Mouse (Mus musculus): Measurements from ENCODE around the gene Dmrt3. TPM values are rescaled to one million over a fixed set of nuclear protein-coding genes. Genes with fewer than 3 reads are reported as not detected.

The Dmrt3 gene
- polyA plus RNA-seq, 1 experiment from 2014 or later: 13.4 TPM

DNA sequence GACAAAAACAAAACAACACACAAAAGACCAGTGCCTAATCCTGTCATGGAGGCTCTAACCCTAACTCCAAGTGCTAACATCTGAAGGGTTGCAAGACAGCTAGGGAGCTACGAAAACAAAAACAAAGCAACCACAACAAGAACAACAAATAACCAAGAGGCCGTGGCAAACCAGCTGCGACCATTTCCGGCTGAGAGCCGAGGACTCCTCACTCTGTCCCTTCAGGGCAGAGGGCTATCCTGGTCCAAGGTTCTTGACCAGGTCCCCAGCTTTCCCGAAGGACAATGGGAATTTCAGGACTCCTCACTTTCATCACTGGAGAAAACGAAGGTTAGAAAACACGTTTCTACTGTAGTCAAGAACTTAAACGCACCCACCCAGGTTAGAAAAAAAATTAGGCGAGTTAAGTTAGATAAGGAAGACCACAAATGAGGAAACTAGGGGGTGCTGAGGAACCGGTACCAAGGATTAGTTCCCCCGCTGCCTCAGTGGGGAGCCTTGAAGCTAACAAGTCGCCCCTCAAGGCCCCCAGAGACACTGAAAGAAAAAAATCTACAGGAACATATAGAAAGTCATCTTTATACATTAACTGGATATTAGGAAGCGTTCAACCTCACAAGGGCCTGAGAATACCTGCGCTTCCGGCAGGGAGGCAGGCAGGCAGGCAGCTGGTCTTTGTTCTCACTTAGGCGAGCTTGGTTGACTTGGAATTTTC, 60.6 kb downstream of the Dmrt3 start:
- Histone ChIP-seq H3K9me3 (no peaks in the 10 kb centered on the region), H3K4me1 (peaks cover 49% of the 10 kb centered on the region), H3K27me3 (ENCODE audit: poor library complexity, severe bottlenecking) (peaks cover 100% of the 10 kb centered on the region), H3K36me3 (replicated peaks) (no peaks in the 10 kb centered on the region), H3K27ac (no peak overlapping the region), H3K4me3 (no peak overlapping the region)
- DNase-seq (ENCODE audit: extremely low spot score, low spot score): peak; percentile 29
- WGBS: under 1% methylated on average over 17 of the region's 17 CpGs

DNA sequence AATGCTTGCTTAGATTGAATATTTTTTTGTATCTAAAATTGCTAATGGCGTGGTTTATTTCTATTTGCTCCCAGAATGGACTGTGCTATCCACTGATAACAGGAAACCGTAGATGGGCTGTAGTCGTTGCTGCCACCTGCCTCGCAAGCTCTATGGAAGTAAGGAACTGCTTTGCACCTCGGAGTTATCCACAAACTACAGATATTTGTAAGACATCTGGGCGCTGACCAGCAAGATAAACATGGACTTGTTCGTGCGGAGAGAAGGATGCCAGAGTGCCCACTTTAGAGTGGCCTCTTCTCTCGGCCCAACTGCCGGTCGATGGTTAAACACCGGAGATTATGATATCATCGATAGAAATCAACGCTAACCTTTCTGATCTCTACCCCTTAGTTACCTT, 61.6 kb downstream of the Dmrt3 start:
- no peak overlapping the region for H3K27ac ChIP-seq
- WGBS: 1% methylated on average over 14 of the region's 14 CpGs
- H3K27me3 ChIP-seq (ENCODE audit: poor library complexity, severe bottlenecking): peaks cover 100% of the 10 kb centered on the region
- peaks cover 45% of the 10 kb centered on the region for H3K4me1 ChIP-seq
- peak overlapping the region; percentile 60 for H3K4me3 ChIP-seq
- no peak for DNase-seq (ENCODE audit: extremely low spot score, low spot score)
- no peaks in the 10 kb centered on the region for H3K9me3 ChIP-seq
- H3K36me3 ChIP-seq (replicated peaks): no peaks in the 10 kb centered on the region

DNA sequence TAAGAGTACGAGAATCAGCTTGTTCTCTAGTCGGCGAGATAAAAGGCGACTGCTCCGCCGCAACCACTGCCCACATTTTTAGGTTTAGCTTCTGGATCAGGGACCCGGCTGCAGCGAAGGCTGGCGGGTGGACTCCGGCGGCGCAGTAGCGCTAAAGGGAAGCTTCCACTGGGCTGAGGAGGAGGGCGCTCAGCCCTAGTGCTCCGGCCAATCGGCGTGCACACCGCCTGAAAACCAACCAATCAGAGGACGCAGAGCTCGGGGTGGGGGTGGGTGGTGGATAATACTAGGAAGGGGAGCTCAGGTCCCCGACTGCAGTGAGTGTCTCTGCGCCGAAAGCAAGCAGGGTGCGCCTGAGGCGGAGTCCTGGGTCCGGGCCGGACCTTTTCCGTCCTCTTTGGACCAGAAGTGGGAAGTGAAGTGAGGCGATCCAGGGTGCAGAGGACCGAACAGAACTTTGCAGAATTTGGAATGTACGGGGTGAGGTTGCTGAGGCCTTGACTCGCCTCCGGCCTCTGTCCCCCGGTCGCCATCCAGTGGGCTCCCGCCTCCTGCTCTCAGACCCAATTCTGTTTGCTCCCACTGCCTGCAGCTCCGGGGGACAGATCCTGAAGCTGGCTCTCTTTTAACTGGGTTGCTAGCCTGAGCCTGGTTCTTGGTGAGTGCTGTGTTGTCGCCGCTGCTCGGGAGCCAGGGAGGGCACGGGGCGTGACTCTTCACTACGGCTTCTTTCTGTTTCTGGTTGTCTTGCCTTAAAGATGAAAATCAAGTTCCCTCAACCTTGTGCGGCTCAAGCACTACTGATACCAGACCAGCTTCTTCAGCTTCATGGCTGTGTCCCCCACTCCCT, 62.2 kb downstream of the Dmrt3 start, which contains the start of gene Dmrt2:
TSS of gene Dmrt2 (plus strand) at position 311 of the 850 bp plus-strand sequence.
- peaks cover 43% of the 10 kb centered on the region for H3K4me1 ChIP-seq
- under 1% methylated on average over 44 of the region's 44 CpGs for WGBS
- no peaks in the 10 kb centered on the region for H3K36me3 ChIP-seq (replicated peaks)

More for the DNA sequence above, 62.2 kb downstream of the Dmrt3 start, which contains the start of gene Dmrt2:
- peak; percentile 90 for DNase-seq (ENCODE audit: extremely low spot score, low spot score)
- no peaks in the 10 kb centered on the region for H3K9me3 ChIP-seq
- peak within 1 kb of the TSS; percentile 60 for H3K4me3 ChIP-seq
- peaks cover 100% of the 10 kb centered on the region for H3K27me3 ChIP-seq (ENCODE audit: poor library complexity, severe bottlenecking)
- H3K27ac ChIP-seq: no peak within 1 kb of the TSS

Other genes with a start within 250 kb of the Dmrt3 start
- gene Dmrt1, start 104.7 kb upstream of the Dmrt3 start, polyA plus RNA-seq (2016; fragmentation: Nextera tagmentation; extraction: Ambion mirVana): 0.53 and 0.61 TPM in 2 replicates
- 0.06 and 0.39 TPM in 2 replicates for gene Dmrt2, start 62.1 kb downstream of the Dmrt3 start, polyA plus RNA-seq (2016; fragmentation: Nextera tagmentation; extraction: Ambion mirVana)

Data from forebrain, embryonic 10.5 days (tissue).